Mouse (Mus musculus) monocyte, adult 59 days (primary cell): Measurements from ENCODE around the gene Gm45799. TPM values are rescaled to one million over a fixed set of nuclear protein-coding genes. Genes with fewer than 3 reads are reported as not detected.

Experiments used
- total RNA-seq, 2 experiments: library from RNA; stranded (reverse); gene quantifications; one replicate each; pipeline ENCODE4 v1.2.4; 2023

The Gm45799 gene
- total RNA-seq = 10 to 100 TPM; 17.0 to 21.6 TPM

GRCm38 (mm10) chr7:105640233-105640893, at the start of gene Gm45799, which contains the start of gene Arfip2:
Gm45799 (plus strand) TSS chr7:105640552.
Arfip2 (minus strand) TSS chr7:105640416.

GRCm38 (mm10) chr7:105633127-105633800, 7.1 kb upstream of the Gm45799 start, which contains the start of gene Trim3:
Trim3 (minus strand) TSS chr7:105633571.

DNA sequence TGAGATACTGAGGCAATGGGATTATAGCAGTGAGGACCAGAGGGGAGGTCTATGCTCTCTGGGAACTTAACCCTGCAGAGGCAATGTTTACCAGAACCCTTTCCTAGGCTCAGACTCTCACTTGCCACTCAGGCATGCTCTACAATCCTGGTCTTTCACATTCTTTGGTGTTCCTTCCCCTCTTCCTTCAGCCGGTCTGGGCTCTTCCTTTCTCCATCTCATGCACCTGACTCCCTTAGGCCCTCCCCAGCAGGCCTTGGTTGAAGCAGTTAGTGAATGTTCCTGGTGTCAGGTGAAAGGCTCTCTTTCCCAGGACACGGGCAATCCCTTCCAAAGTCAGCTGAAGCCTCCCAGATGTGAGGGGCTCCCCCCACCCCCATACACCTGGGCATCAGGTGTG, 596 bp upstream of the Gm45799 start, which contains the start of gene Timm10b:
Gene Timm10b, plus strand, starts transcription at position 301 of the 400 bp plus-strand sequence.

DNA sequence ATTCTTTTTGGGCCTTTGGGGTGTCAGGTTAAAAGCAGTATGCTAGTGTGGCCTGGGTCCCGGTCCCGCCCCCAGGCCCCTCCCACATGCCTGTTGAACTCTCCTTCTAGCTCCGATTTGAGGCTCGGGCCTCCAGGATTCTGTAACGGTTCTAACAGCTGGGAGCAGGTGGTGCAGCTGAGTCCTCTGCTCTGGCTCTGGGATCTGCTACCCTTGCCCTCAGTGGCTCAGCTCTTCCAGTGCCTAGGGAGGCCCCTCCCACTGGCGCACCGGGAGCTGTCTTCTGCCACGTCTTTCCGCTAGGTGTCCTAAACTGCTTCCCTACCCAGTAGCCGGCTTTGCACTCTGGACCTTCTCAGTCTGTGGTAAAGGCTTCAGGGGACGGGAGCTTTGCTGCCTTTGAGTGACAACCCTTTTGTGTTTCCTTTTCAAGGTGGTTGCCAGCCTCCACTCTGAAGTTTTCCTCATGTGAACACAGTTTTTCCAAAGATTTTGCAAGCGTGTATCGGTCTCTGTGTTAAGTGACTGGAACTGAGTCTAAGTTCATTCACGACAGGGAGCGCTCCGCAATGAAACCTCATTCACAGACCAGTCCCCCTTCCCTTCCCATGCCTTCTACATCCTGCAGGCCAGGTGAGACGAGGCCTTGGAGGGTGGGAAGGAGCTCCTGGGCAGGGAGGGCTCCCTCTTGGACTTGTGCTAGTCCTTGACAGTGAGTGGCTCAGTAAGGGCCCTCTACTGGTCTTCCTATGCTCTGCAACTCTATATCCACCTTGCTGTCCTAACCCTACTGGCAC, 10.5 kb downstream of the Gm45799 start, which contains the start of gene Dnhd1:
Gene Dnhd1, plus strand, starts transcription at position 189 of the 797 bp plus-strand sequence.

Other genes starting within 250 kb of the Gm45799 start
- 10 to 100 TPM; 56.3 to 63.1 TPM for gene Fam160a2, start 240.5 kb upstream of the Gm45799 start, total RNA-seq
- not detected for gene Cnga4, start 236.0 kb upstream of the Gm45799 start, total RNA-seq
- gene Cckbr, start 214.8 kb upstream of the Gm45799 start, total RNA-seq = not detected
- gene Cavin3, start 158.3 kb upstream of the Gm45799 start, total RNA-seq = under 1 TPM in 1 of 2 experiments, not detected in 1; 0.30 TPM
- gene Smpd1, start 86.2 kb upstream of the Gm45799 start, total RNA-seq = 10 to 100 TPM; 16.4 to 19.5 TPM
- 1 to 10 TPM; 3.2 to 3.6 TPM for gene Apbb1, start 58.9 kb upstream of the Gm45799 start, total RNA-seq
- gene Hpx, start 40.4 kb upstream of the Gm45799 start, total RNA-seq = not detected
- gene Trim3, start 7.0 kb upstream of the Gm45799 start, total RNA-seq = 10 to 100 TPM; 62.3 to 68.9 TPM
- 100 to 1,000 TPM; 102 to 110 TPM for gene Timm10b, start 496 bp upstream of the Gm45799 start, total RNA-seq
- gene Arfip2, start 136 bp upstream of the Gm45799 start, total RNA-seq = 10 to 100 TPM; 26.1 to 31.4 TPM
- gene Dnhd1, start 10.3 kb downstream of the Gm45799 start, total RNA-seq = 1 to 10 TPM; 3.1 to 9.1 TPM
- gene Ilk, start 96.0 kb downstream of the Gm45799 start, total RNA-seq = 100 to 1,000 TPM; 134 to 154 TPM
- gene Rrp8, start 96.8 kb downstream of the Gm45799 start, total RNA-seq = 10 to 100 TPM; 13.5 to 15.6 TPM
- gene Taf10, start 103.8 kb downstream of the Gm45799 start, total RNA-seq = 100 to 1,000 TPM; 179 to 208 TPM
- 100 to 1,000 TPM in 1 of 2 experiments, 10 to 100 TPM in 1; 83.7 to 102 TPM for gene Tpp1, start 111.7 kb downstream of the Gm45799 start, total RNA-seq
- under 1 TPM; 0.66 to 0.73 TPM for gene Dchs1, start 147.1 kb downstream of the Gm45799 start, total RNA-seq
- 10 to 100 TPM; 48.6 to 57.9 TPM for gene Mrpl17, start 170.5 kb downstream of the Gm45799 start, total RNA-seq